Mouse (Mus musculus) lung, adult 2 months (tissue): ENCODE data around the gene Rwdd3.

Experiments
- CTCF ChIP-seq: fragments of 200-500 bp; IDR thresholded peaks from 2 replicates; pipeline ENCODE4 v1.5.1; 2011; ENCODE audit warnings: mild to moderate bottlenecking, low read length, control low read depth; ENCODE audit not compliant: insufficient read depth
- POLR2A ChIP-seq: fragments of 200-500 bp; IDR thresholded peaks from 2 replicates; pipeline ENCODE4 v1.6.1; 2011; ENCODE audit warnings: low read depth, mild to moderate bottlenecking, control low read depth, low read length, borderline replicate concordance; ENCODE audit errors: extremely low read depth

DNA sequence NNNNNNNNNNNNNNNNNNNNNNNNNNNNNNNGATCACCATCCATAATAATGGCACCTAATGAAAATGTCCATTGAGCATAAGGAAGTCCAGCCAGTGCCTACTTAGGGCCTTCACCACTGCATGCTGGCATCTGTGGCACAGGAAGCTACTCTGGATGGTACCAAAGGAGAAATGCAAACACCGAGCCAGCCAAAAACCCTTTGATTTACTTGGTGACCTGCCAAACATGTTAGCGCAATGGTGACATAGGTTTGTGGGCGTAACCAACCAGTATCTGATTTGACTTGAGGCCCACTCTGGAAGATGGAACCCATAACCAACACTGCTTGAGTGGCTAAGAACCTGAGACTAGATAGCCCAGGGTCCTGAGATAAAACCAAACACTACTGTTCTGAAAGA lies 13.7 kb upstream of the Rwdd3 start:
- TF ChIP-seq CTCF: no peak
- no peak for TF ChIP-seq POLR2A
